Mouse (Mus musculus): ENCODE results near the gene Arhgef3. TPM values are rescaled to one million over a fixed set of nuclear protein-coding genes. Genes with fewer than 3 reads are reported as not detected.

Arhgef3 gene
- total and polyA plus RNA-seq, 2 experiments from 2014 or later = 12.3 to 17.7 TPM

DNA sequence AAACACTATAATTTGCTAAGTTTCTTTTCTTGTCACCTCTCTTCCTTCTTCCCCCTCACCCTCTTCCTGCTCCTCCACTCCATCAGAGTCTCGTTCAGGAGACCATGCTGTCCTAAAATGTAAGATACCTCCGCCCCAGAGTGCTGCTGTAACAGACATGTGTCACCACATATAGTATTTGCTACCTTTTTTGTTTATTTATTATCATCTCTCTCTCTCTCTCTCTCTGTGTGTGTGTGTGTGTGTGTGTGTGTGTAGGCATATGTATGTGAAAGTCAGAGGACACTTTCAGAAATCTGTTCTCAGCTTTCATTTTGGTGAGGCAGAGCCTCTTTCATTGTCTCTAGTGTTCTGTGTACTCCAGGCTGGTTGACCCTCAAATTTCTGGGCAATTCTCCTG is 119.0 kb downstream of the Arhgef3 start:
- no peaks in the 10 kb centered on the region for H3K36me3 ChIP-seq (ENCODE audit: insufficient read depth)
- no peaks in the 10 kb centered on the region for H3K9me3 ChIP-seq (ENCODE audit: low read length)
- no peak overlapping the region for H3K4me3 ChIP-seq (ENCODE audit: low read depth, low read length)
- no peak overlapping the region for H3K9ac ChIP-seq
- H3K4me2 ChIP-seq (ENCODE audit: low read depth) = no peak overlapping the region
- DNase-seq (no peak), ATAC-seq (no peak)
- no peak for TF ChIP-seq CTCF (IDR thresholded peaks at IDR 0.05; ENCODE audit: low read depth)
- no peaks in the 10 kb centered on the region for H3K27me3 ChIP-seq (ENCODE audit: insufficient read depth, low read length)
- H3K27ac ChIP-seq (ENCODE audit: low read depth, low read length) = no peak overlapping the region
- WGBS = 98% methylated on average over 2 of the region's 2 CpGs
- no peaks in the 10 kb centered on the region for H3K4me1 ChIP-seq (ENCODE audit: insufficient read depth)

DNA sequence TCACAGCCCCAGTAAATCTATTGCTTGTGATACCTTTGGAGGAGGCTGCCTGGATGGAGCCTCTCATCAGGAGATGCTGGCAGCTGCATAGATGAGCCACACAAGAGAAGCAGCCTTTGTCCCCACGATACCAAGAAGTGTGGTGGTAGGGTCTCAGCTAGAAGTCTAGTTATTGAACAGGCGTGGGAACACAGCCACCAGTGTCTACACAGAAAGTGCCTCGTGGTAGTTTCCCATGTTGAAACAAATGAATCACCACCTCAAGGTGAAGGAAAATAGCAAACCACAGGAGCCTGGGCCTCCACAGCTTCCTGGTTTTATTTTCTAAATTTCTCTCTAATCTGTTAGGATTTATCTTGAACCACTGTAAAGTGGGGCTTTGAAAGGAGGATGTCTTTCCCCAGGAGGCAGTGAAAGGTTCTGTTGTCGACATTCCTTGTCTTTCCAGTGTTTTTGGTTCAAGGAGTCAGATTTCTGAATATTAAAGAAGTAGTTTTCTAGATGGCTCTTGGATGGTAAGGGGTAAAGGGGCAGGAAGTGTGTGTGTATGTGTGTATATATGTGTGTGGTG is 119.7 kb downstream of the Arhgef3 start:
- Histone ChIP-seq H3K27me3 (ENCODE audit: insufficient read depth, low read length) (no peaks in the 10 kb centered on the region), H3K9ac (no peak overlapping the region), H3K4me1 (ENCODE audit: insufficient read depth) (no peaks in the 10 kb centered on the region), H3K4me3 (ENCODE audit: low read depth, low read length) (no peak overlapping the region), H3K4me2 (ENCODE audit: low read depth) (no peak overlapping the region), H3K27ac (ENCODE audit: low read depth, low read length) (no peak overlapping the region), H3K9me3 (ENCODE audit: low read length) (no peaks in the 10 kb centered on the region), H3K36me3 (ENCODE audit: insufficient read depth) (no peaks in the 10 kb centered on the region)
- no peak for TF ChIP-seq CTCF (IDR thresholded peaks at IDR 0.05; ENCODE audit: low read depth)
- ATAC-seq (no peak), DNase-seq (no peak)
- 67% methylated on average over 4 of the region's 4 CpGs for whole genome bisulfite sequencing

DNA sequence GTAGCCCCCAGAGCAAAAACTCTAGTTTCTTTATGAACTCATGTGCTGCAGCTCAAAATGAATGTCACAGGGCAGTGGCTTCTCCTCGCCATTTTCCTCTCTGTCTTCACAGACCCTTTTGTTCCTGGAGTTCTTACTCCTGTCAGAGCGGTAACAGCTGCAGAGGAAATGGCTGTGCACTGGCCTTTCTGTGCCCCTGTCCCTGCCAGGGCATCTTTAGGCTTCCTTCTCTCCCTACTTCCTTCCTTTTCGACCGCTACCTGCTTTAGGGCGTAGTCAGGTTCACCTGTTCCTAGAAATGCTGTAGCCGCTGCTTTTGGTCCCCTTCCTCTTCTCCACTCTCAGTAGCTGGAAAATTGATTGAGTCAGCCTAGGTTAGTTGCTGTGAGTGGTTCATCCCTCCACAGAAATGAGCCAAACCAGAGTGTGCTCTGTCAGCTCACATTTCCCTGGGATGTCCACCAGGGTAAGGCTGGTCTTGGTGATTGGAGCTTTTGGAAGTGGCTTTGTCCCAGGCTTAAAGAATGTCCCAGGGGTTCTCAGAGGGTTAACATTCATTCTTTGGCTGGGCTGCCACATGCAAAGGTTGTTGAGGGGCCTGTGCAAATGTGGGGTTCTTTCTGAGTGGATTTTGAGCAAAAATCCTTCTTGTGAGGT is 121.3 kb downstream of the Arhgef3 start:
- Histone ChIP-seq H3K4me2 (ENCODE audit: low read depth) (no peak overlapping the region), H3K4me3 (ENCODE audit: low read depth, low read length) (no peak overlapping the region), H3K9me3 (ENCODE audit: low read length) (no peaks in the 10 kb centered on the region), H3K4me1 (ENCODE audit: insufficient read depth) (no peaks in the 10 kb centered on the region), H3K9ac (no peak overlapping the region), H3K36me3 (ENCODE audit: insufficient read depth) (no peaks in the 10 kb centered on the region), H3K27me3 (ENCODE audit: insufficient read depth, low read length) (no peaks in the 10 kb centered on the region), H3K27ac (ENCODE audit: low read depth, low read length) (no peak overlapping the region)
- TF ChIP-seq CTCF (IDR thresholded peaks at IDR 0.05; ENCODE audit: low read depth) = no peak
- no peak for ATAC-seq
- 78% methylated on average over 6 of the region's 6 CpGs for WGBS
- DNase-seq = no peak

DNA sequence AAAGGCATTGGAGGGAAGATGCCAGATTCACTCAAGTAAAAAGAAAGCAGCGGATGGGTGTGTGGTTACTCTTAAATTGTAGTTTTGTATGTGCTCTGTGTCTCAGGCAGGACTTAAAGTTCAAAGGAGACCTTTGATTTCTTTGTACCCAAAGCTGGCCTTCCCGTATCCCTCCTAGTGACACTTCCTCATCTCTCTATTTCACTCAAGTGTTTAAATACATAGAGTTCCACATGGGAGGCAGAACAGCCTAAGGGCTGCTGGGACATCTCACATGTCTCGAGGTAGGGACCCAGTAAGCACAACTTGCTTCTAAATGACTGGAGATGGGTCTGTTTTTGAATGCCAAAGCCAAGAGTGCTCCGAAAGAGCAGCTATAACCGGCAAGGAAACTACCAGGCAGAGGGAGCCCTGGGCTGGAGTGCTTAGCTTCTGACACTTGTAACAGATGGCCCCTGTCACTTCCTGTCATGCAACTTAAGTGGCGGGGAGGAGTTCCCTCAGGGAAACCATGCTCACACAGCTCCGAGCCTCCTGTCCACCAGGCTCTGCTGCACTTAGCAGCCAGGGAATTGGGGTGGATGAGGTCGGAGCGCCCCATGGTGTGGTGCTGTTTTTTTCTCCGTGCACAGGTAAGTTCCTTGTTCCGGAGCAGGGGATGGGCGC is 123.0 kb downstream of the Arhgef3 start:
- DNase-seq = no peak
- Histone ChIP-seq H3K9ac (no peak overlapping the region), H3K9me3 (ENCODE audit: low read length) (no peaks in the 10 kb centered on the region), H3K36me3 (ENCODE audit: insufficient read depth) (no peaks in the 10 kb centered on the region), H3K27me3 (ENCODE audit: insufficient read depth, low read length) (no peaks in the 10 kb centered on the region), H3K4me1 (ENCODE audit: insufficient read depth) (no peaks in the 10 kb centered on the region), H3K27ac (ENCODE audit: low read depth, low read length) (no peak overlapping the region), H3K4me2 (ENCODE audit: low read depth) (no peak overlapping the region), H3K4me3 (ENCODE audit: low read depth, low read length) (no peak overlapping the region)
- no peak for TF ChIP-seq CTCF (IDR thresholded peaks at IDR 0.05; ENCODE audit: low read depth)
- 68% methylated on average over 12 of the region's 12 CpGs for WGBS
- ATAC-seq = peak; percentile 62

DNA sequence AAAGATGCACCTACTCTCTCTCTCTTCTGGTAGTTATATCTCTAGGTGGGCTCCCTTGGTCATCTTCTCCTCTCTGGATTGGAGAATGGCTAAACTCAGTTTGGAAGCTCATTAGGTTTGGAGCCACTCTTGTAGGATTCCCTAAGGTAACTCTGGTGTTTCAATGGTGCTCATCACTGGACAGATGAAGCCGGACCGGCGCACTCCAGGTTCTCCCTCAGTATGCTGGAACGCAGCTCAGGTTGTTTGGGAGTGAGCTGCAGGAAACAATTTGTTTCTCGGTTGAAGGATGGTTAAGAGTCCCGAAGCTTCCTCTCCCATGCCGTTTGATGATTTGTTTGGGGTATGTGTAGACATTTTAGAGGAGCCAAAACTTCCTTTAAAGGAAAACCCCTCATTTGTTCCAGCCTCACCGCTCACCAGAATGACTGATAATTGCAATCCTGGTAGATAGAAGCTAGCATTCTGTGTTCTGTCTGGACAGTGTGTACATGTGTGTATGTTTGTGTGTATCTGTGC is 124.0 kb downstream of the Arhgef3 start:
- Histone ChIP-seq H3K9me3 (ENCODE audit: low read length) (no peaks in the 10 kb centered on the region), H3K9ac (no peak overlapping the region), H3K4me3 (ENCODE audit: low read depth, low read length) (no peak overlapping the region), H3K4me2 (ENCODE audit: low read depth) (no peak overlapping the region), H3K27ac (ENCODE audit: low read depth, low read length) (no peak overlapping the region), H3K36me3 (ENCODE audit: insufficient read depth) (no peaks in the 10 kb centered on the region), H3K27me3 (ENCODE audit: insufficient read depth, low read length) (no peaks in the 10 kb centered on the region), H3K4me1 (ENCODE audit: insufficient read depth) (no peaks in the 10 kb centered on the region)
- ATAC-seq = no peak
- DNase-seq = no peak
- no peak for TF ChIP-seq CTCF (IDR thresholded peaks at IDR 0.05; ENCODE audit: low read depth)
- 84% methylated on average over 8 of the region's 8 CpGs for WGBS

DNA sequence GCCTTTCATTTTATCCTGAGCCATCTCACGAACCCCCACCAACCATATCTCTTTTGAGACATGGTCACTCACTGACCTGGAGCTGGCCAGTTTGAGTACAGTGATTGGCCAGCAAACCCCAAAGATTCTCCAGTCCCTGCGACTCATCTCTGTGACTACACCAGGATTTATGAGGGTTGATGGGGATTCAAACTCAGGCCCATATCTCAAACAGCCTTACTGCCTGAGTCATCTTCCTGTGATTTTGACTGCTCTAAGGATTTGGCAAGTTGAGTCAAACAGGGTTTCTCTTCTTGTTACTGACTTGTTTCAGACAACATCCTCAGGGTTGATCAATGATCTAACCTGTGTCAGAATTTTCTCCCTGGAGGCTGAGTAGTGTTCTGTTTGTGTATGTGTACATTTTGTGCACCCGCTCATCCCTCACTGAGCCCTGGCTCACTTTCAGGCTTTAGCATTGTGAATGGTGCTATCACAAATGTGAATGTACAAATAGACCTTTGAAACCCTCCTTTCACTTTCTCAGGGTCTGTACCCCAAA is 124.9 kb downstream of the Arhgef3 start:
- H3K27ac ChIP-seq (ENCODE audit: low read depth, low read length) = no peak overlapping the region
- no peaks in the 10 kb centered on the region for H3K4me1 ChIP-seq (ENCODE audit: insufficient read depth)
- no peaks in the 10 kb centered on the region for H3K9me3 ChIP-seq (ENCODE audit: low read length)
- no peak for TF ChIP-seq CTCF (IDR thresholded peaks at IDR 0.05; ENCODE audit: low read depth)
- H3K4me3 ChIP-seq (ENCODE audit: low read depth, low read length) = no peak overlapping the region
- no peaks in the 10 kb centered on the region for H3K36me3 ChIP-seq (ENCODE audit: insufficient read depth)
- no peak for DNase-seq
- 90% methylated on average over 3 of the region's 3 CpGs for WGBS
- no peak overlapping the region for H3K9ac ChIP-seq
- ATAC-seq = no peak
- no peak overlapping the region for H3K4me2 ChIP-seq (ENCODE audit: low read depth)
- no peaks in the 10 kb centered on the region for H3K27me3 ChIP-seq (ENCODE audit: insufficient read depth, low read length)

DNA sequence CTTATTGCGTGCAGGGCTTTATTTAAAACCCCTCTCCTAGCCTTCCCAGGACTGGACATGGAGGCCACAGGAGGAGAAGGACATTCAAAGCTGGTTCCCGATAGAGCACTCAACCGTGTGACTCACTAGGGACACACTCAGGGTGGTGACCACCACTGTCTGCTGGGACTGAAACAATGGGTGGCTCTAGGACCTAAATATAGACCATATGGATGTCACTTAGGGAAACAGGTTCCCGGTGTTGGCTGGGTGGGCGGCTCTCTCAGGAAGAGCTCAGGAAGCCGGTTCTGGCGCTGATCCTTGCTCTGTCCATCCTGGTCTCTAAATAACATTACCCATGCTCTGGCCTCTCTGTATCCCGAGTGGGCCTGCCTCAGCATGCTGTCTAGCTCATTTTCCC is 127.6 kb downstream of the Arhgef3 start:
- Histone ChIP-seq H3K4me2 (ENCODE audit: low read depth) (no peak overlapping the region), H3K27ac (ENCODE audit: low read depth, low read length) (no peak overlapping the region), H3K27me3 (ENCODE audit: insufficient read depth, low read length) (no peaks in the 10 kb centered on the region), H3K9ac (no peak overlapping the region), H3K4me1 (ENCODE audit: insufficient read depth) (no peaks in the 10 kb centered on the region), H3K9me3 (ENCODE audit: low read length) (no peaks in the 10 kb centered on the region), H3K4me3 (ENCODE audit: low read depth, low read length) (no peak overlapping the region), H3K36me3 (ENCODE audit: insufficient read depth) (no peaks in the 10 kb centered on the region)
- DNase-seq (no peak), ATAC-seq (no peak)
- no peak for TF ChIP-seq CTCF (IDR thresholded peaks at IDR 0.05; ENCODE audit: low read depth)
- 93% methylated on average over 8 of the region's 8 CpGs for WGBS

All from forebrain, postnatal 0 days (tissue).